Mouse (Mus musculus) granulocyte monocyte progenitor cell, adult 5-6 weeks (primary cell): ENCODE data around the gene Kctd2. TPM values are rescaled to one million over a fixed set of nuclear protein-coding genes. Genes with fewer than 3 reads are reported as not detected.
A peak's percentile ranks its signal among the peaks of the same experiment; 100 is the strongest.
"Not testable (repeated sequence)": the region's sequence is repeated elsewhere in the genome, so short reads cannot be mapped to it uniquely, and the experiment has no call there.

Source experiments
- ATAC-seq: replicated peaks from 2 replicates; pipeline ENCODE4 v1.8.0; 2016; ENCODE audit warnings: mild to moderate bottlenecking, moderate TSS enrichment, inconsistent platforms; ENCODE audit not compliant: poor library complexity, severe bottlenecking
- total RNA-seq, 2 experiments: library from RNA; stranded (forward) in 1 of 2; stranded (reverse) in 1 of 2; fragments of 200-712, 200-1000 nt in 1 of 2; fragments of >200 nt in 1 of 2; fragmentation: Nextera tagmentation in 1 of 2; gene quantifications; 2 replicates each; pipeline ENCODE4 v1.2.3; 2014 to 2017

Kctd2 gene
- total RNA-seq, 2 experiments from 2014 or later: 9.5 to 16.4 TPM

DNA sequence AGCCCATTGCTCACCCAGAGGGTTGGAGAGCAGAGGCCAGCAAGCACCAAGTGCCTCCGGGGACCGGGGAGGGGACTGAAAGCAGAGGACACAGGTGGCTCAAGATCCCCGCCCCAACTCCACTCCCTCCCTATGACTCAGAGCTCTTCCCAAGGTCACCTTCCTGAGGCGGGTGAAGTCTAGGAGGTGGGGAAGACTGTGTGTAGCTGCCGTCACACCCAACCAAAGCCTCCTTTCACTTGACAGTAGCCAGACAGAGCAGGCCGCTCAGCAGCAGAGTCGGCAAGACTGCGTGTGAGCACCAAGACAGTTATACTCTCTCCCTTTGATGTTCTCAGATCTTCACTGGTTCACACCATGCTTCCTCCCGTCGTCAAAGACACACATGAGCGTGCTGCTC is 43.5 kb downstream of the Kctd2 start:
- ATAC-seq: no peak

DNA sequence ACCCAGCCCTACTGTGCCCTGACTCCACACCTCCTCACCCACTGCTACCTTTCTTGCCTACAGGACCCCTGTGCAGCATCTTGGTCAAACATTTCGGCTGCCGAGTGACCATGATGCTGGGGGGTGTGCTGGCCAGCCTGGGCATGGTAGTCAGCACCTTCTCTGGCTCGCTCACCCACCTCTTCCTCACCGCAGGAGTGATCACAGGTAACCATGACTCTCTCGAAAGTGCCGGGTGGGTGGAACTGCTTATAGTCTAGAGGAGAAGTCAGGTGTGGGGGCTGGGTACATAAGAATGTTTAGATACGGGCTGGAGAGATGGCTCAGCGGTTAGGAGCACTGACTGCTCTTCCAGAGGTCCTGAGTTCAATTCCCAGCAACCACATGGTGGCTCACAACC is 44.9 kb downstream of the Kctd2 start:
- ATAC-seq: no peak

DNA sequence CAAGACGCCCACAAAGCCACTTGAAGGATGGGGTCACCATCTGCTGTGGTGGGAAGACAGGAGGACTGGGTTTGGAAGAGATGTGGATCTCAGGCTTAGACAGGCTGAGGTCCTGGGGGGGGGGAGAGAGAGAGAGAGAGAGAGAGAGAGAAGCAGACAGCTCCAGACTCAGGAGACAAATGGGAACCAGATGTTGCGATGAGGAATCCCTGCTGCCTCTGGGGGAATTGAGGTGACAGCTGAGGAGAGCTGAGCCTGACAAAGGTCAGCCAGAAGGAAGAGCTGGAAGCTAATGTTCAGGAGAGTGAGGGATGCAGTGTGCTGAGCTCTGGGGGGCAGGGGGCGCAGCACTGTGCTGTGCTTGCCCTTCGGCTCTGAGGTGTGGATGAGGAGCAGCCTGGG is 47.3 kb downstream of the Kctd2 start:
- no peak for ATAC-seq

DNA sequence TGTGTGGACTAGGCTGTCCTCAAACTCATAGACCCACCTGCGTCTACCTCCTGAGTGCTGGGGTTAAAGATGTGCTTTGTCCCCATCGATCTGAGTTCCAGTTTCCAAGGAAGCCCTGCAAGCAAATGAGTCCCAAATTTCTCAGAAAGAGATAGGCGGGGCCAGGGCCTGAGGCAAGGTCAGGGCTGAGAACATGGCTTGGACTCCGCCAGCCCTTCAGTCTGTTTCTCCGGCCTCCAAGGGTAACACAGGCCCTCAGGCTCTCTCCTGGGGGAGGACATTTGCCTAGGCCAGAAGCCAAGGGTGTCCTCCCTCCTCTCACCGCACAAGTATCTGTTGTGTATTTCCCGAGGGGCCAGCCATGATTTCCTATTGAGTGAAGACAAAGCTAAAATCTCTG is 52.3 kb downstream of the Kctd2 start:
- no peak for ATAC-seq

DNA sequence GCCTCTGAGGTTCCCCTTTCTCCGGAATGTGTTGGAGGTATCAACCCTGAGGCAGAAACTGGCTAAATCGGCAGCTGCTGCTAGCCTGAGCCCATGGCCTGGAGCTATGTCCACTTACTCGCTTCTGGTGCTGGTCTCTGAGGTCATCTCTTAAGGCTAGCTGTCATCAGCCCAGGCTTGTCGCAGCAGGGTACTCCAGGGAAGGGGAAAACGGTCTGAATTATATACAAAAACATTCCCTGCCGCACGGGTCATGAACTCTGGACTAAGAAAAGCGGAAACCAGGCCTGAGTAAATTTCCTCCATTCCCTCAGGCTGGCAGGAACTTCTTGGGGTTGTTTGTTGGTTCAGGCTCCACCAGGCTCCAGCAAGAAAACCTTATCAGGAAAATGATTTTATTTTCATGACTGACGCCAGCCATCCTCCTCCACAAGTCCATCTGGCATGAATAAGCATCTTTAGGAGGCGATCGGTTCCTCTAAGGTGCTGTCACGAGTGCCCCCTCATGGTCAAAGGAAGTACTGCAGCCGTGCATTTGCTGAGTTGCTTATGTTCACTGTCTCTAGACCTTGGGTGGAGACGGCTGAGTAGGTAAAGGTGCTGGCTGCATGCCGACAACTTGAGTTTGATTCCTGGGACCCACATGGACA is 53.8 kb downstream of the Kctd2 start:
- ATAC-seq: peak; percentile 65

DNA sequence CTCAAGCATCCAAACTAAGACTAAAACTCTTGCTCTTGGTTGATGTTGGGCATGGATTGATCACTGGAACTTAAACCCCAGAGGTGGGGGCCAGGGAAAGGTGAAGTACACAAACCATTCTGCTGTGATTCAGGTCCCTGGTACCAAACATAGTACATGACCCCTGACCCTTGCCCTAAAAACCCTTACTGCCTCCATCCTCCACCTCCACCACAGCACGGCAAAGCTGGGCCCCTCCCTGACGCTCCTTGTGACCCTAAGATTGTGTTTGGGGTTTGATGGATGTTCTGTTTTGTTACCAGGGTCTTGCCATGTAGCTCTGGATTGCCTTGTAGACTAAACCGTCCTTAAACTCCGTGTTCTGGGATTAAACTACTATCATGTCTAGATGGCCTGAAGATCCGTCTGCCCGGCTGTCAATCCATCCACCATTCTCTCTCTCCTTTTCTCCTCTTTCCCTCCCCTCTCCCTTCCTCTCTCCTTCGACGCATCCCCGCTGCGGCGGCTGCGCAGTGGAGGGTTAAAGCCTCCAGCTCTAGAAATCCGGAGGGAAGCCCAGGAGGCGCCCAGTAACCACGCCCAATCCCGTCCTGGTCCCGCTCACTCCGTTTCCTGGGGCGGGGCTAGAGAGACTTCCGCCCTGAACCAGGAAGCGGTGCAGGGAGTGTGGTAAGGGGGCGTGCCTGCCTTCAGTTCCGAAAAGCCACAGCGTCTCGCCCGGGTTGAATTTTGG is 55.3 kb downstream of the Kctd2 start, which contains the start of gene Armc7:
Gene Armc7 (plus strand): TSS at position 643 of the 733 bp plus-strand sequence.
- ATAC-seq: peak; percentile 89

DNA sequence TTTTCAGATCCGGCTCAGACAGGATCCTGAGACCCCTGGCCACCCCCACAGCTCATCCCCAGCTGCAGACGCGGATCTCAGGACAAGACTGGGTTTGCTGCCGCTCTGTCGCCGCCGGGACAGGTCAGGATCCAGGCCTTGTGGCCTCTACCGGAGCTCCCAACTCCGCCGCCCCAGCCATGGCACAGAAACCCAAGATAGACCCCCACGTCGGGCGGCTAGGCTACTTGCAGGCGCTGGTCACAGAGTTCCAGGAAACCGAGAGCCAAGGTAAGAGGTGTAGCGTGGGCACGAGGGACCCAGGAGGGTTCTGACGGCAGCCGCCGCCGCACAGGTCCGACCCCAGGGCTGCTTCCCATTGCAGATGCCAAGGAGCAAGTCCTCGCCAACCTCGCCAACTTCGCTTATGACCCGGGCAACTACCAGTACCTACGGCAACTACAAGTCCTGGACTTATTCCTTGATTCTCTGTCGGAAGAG is 55.9 kb downstream of the Kctd2 start:
- ATAC-seq: 0 out of 2 replicates have a peak, but pooled peaks have one; percentile 3

DNA sequence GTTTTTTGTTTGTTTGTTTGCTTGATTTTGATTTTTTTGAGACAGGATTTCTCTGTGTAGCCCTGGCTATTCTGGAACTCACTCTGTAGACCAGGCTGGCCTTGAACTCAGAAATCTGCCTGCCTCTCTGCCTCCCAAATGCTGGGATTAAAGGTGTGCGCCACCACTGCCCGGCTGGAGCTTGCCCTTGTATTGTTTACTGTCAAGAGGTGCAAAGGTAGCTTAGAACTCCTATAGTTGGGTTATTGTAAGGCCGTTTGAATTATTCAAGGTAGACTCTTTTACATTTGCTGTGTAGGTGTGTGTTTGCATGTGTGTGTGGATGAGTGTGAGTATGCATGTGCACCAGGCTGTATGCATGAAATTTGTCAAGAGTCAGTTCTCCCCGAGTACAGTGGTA is 56.7 kb downstream of the Kctd2 start:
- not testable (repeated sequence) for ATAC-seq

DNA sequence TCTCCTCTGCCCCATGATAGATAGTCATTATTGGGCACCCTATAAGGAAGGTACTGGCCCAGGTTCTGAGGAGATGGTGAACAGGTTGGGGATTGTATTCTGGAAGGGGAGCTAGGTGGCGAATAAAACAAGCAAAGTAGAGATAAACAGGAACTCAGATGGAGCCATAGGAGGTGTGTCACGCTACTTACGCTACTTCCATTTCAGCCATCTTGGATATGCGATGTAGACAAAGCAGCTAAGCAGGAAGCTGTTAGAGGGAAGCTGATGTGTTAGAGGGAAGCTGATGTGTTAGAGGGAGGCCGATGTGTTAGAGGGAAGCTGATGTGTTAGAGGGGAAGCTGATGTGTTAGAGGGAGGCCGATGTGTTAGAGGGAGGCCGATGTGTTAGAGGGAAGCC is 57.5 kb downstream of the Kctd2 start:
- peak; percentile 47 for ATAC-seq

DNA sequence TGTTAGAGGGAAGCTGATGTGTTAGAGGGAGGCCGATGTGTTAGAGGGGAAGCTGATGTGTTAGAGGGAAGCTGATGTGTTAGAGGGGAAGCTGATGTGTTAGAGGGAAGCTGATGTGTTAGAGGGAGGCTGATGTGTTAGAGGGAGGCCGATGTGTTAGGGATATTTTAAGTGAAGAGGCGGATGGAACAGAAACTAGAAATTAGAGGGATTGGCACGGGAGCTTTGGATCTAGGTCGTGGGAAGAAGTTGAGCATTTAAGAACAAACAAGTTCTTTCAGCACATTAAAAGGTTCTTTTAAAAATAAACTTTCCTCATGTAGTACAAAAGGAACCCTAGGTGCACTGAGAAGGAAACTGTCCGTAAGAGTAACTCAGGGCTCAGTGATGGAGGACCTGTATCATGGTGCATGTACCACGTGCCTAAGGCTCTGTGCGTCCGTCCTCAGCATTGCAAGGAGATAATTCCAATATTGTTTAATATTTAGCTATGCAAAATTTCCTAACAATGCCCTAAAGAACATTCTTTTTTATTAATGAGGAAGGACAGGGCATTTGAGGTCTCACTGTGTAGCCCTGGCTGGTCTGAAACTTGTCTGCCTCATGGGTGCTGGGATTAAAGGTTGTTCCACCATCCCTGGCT is 58.5 kb downstream of the Kctd2 start:
- ATAC-seq: no peak

Other genes with a start within 250 kb of the Kctd2 start
- 11.5 and 12.8 TPM in 2 replicates for gene Tmem104, start 232.6 kb upstream of the Kctd2 start, total RNA-seq (2014; fragmentation: Nextera tagmentation)
- gene Tmem104, start 232.6 kb upstream of the Kctd2 start, total RNA-seq (2017): 2.4 and 3.6 TPM in 2 replicates
- gene Nat9, start 232.3 kb upstream of the Kctd2 start, total RNA-seq (2014; fragmentation: Nextera tagmentation): 27.1 and 27.5 TPM in 2 replicates
- 21.3 and 28.0 TPM in 2 replicates for gene Nat9, start 232.3 kb upstream of the Kctd2 start, total RNA-seq (2017)
- not detected in 2 replicates for gene Grin2c, start 152.9 kb upstream of the Kctd2 start, total RNA-seq (2014; fragmentation: Nextera tagmentation)
- gene Grin2c, start 152.9 kb upstream of the Kctd2 start, total RNA-seq (2017): not detected in 2 replicates
- 23.9 and 26.4 TPM in 2 replicates for gene Fdxr, start 143.1 kb upstream of the Kctd2 start, total RNA-seq (2014; fragmentation: Nextera tagmentation)
- 9.7 and 14.2 TPM in 2 replicates for gene Fdxr, start 143.1 kb upstream of the Kctd2 start, total RNA-seq (2017)
- gene Fads6, start 122.5 kb upstream of the Kctd2 start, total RNA-seq (2014; fragmentation: Nextera tagmentation): 1.2 and 1.3 TPM in 2 replicates
- gene Fads6, start 122.5 kb upstream of the Kctd2 start, total RNA-seq (2017): 1.4 and 2.9 TPM in 2 replicates
- not detected in 2 replicates for gene Otop2, start 113.0 kb upstream of the Kctd2 start, total RNA-seq (2014; fragmentation: Nextera tagmentation)
- not detected in 2 replicates for gene Otop2, start 113.0 kb upstream of the Kctd2 start, total RNA-seq (2017)
- gene Ush1g, start 98.1 kb upstream of the Kctd2 start, total RNA-seq (2014; fragmentation: Nextera tagmentation): not detected in 2 replicates
- not detected in 2 replicates for gene Ush1g, start 98.1 kb upstream of the Kctd2 start, total RNA-seq (2017)
- gene Otop3, start 85.4 kb upstream of the Kctd2 start, total RNA-seq (2014; fragmentation: Nextera tagmentation): not detected in 2 replicates
- not detected in 2 replicates for gene Otop3, start 85.4 kb upstream of the Kctd2 start, total RNA-seq (2017)
- not detected in 2 replicates for gene Hid1, start 52.4 kb upstream of the Kctd2 start, total RNA-seq (2014; fragmentation: Nextera tagmentation)
- gene Hid1, start 52.4 kb upstream of the Kctd2 start, total RNA-seq (2017): not detected in 2 replicates
- 0.68 TPM in 1 of 2 replicates, not detected in the other for gene Cdr2l, start 38.2 kb upstream of the Kctd2 start, total RNA-seq (2014; fragmentation: Nextera tagmentation)
- gene Cdr2l, start 38.2 kb upstream of the Kctd2 start, total RNA-seq (2017): 0.67 TPM in 1 of 2 replicates, not detected in the other
- gene Mrpl58, start 16.4 kb upstream of the Kctd2 start, total RNA-seq (2014; fragmentation: Nextera tagmentation): 73.3 and 77.9 TPM in 2 replicates
- 91.3 and 109 TPM in 2 replicates for gene Mrpl58, start 16.4 kb upstream of the Kctd2 start, total RNA-seq (2017)
- 783 and 971 TPM in 2 replicates for gene Atp5h, start 166 bp upstream of the Kctd2 start, total RNA-seq (2014; fragmentation: Nextera tagmentation)
- gene Atp5h, start 166 bp upstream of the Kctd2 start, total RNA-seq (2017): 804 and 885 TPM in 2 replicates
- gene Trim80, start 20.4 kb downstream of the Kctd2 start, total RNA-seq (2014; fragmentation: Nextera tagmentation): not detected in 2 replicates
- not detected in 2 replicates for gene Trim80, start 20.4 kb downstream of the Kctd2 start, total RNA-seq (2017)
- not detected in 2 replicates for gene Slc16a5, start 42.3 kb downstream of the Kctd2 start, total RNA-seq (2014; fragmentation: Nextera tagmentation)
- gene Slc16a5, start 42.3 kb downstream of the Kctd2 start, total RNA-seq (2017): not detected in 2 replicates
- 5.1 and 5.2 TPM in 2 replicates for gene Armc7, start 55.5 kb downstream of the Kctd2 start, total RNA-seq (2014; fragmentation: Nextera tagmentation)
- gene Armc7, start 55.5 kb downstream of the Kctd2 start, total RNA-seq (2017): 2.6 and 4.1 TPM in 2 replicates
- 75.8 and 96.5 TPM in 2 replicates for gene Nt5c, start 71.7 kb downstream of the Kctd2 start, total RNA-seq (2014; fragmentation: Nextera tagmentation)
- 113 and 118 TPM in 2 replicates for gene Nt5c, start 71.7 kb downstream of the Kctd2 start, total RNA-seq (2017)
- gene Jpt1, start 94.3 kb downstream of the Kctd2 start, total RNA-seq (2014; fragmentation: Nextera tagmentation): 100 and 137 TPM in 2 replicates
- gene Jpt1, start 94.3 kb downstream of the Kctd2 start, total RNA-seq (2017): 136 and 149 TPM in 2 replicates
- 482 and 644 TPM in 2 replicates for gene Sumo2, start 116.1 kb downstream of the Kctd2 start, total RNA-seq (2014; fragmentation: Nextera tagmentation)
- gene Sumo2, start 116.1 kb downstream of the Kctd2 start, total RNA-seq (2017): 590 and 678 TPM in 2 replicates
- 172 and 175 TPM in 2 replicates for gene Nup85, start 144.3 kb downstream of the Kctd2 start, total RNA-seq (2014; fragmentation: Nextera tagmentation)
- gene Nup85, start 144.3 kb downstream of the Kctd2 start, total RNA-seq (2017): 170 and 173 TPM in 2 replicates
- 49.9 and 57.2 TPM in 2 replicates for gene Mrps7, start 183.8 kb downstream of the Kctd2 start, total RNA-seq (2014; fragmentation: Nextera tagmentation)
- 46.9 and 63.8 TPM in 2 replicates for gene Mrps7, start 183.8 kb downstream of the Kctd2 start, total RNA-seq (2017)
- gene Gga3, start 183.9 kb downstream of the Kctd2 start, total RNA-seq (2014; fragmentation: Nextera tagmentation): 34.1 and 43.3 TPM in 2 replicates
- gene Gga3, start 183.9 kb downstream of the Kctd2 start, total RNA-seq (2017): 28.2 and 31.8 TPM in 2 replicates
- gene Mif4gd, start 192.8 kb downstream of the Kctd2 start, total RNA-seq (2014; fragmentation: Nextera tagmentation): 18.9 and 32.1 TPM in 2 replicates
- gene Mif4gd, start 192.8 kb downstream of the Kctd2 start, total RNA-seq (2017): 17.5 and 29.5 TPM in 2 replicates
- 21.9 and 26.1 TPM in 2 replicates for gene Slc25a19, start 208.2 kb downstream of the Kctd2 start, total RNA-seq (2014; fragmentation: Nextera tagmentation)
- gene Slc25a19, start 208.2 kb downstream of the Kctd2 start, total RNA-seq (2017): 12.8 and 21.6 TPM in 2 replicates